Mouse (Mus musculus) intestine, embryonic 15.5 days (tissue): Measurements from ENCODE around the gene Sla2. TPM values are rescaled to one million over a fixed set of nuclear protein-coding genes. Genes with fewer than 3 reads are reported as not detected.
"Not testable (repeated sequence)": the region's sequence is repeated elsewhere in the genome, so short reads cannot be mapped to it uniquely, and the experiment has no call there.

Source experiments
- ATAC-seq: fragments of 200-750 bp; cut with Nextera tagmentation; 2 replicates; pipeline ENCODE4 v1.8.0; 2017; ENCODE audit warnings: moderate TSS enrichment, moderate library complexity
- H3K27ac ChIP-seq: fragments of 300-500 bp; sonication (generic); 2 replicates; pipeline ENCODE4 v1.5.1; 2015; ENCODE audit warnings: mild to moderate bottlenecking, inconsistent platforms
- H3K27me3 ChIP-seq: fragments of 300-500 bp; sonication (generic); replicated peaks from 2 replicates; pipeline ENCODE4 v1.6.1; 2015; ENCODE audit warnings: inconsistent platforms
- H3K36me3 ChIP-seq: fragments of 300-500 bp; sonication (generic); 2 replicates; pipeline ENCODE4 v1.6.1; 2015; ENCODE audit warnings: inconsistent platforms
- H3K4me1 ChIP-seq: fragments of 300-500 bp; sonication (generic); replicated peaks from 2 replicates; pipeline ENCODE4 v1.6.1; 2015; ENCODE audit warnings: inconsistent platforms
- H3K4me2 ChIP-seq: fragments of 300-500 bp; sonication (generic); replicated peaks from 2 replicates; pipeline ENCODE4 v1.6.1; 2015; ENCODE audit warnings: mild to moderate bottlenecking, inconsistent platforms
- H3K4me3 ChIP-seq: fragments of 300-500 bp; sonication (generic); replicated peaks from 2 replicates; pipeline ENCODE4 v1.5.1; 2015; ENCODE audit warnings: inconsistent platforms
- H3K9ac ChIP-seq: fragments of 300-500 bp; sonication (generic); 2 replicates; pipeline ENCODE4 v1.6.1; 2015; ENCODE audit warnings: inconsistent platforms
- H3K9me3 ChIP-seq: fragments of 300-500 bp; sonication (generic); 2 replicates; pipeline ENCODE4 v1.6.1; 2016; ENCODE audit warnings: inconsistent platforms
- WGBS: fragments of 180-500 bp; shearing (Covaris S2); methylation state at CpG from one replicate; pipeline ENCODE4 v1.1.7; 2015; 5-methylcytosine and 5-hydroxymethylcytosine counted together
- polyA plus RNA-seq: library from polyadenylated mRNA; unstranded; fragments of >200 nt; fragmentation: Nextera tagmentation; extraction: Ambion mirVana; gene quantifications from 2 replicates; pipeline ENCODE4 v1.2.1, GENCODE M21; 2015

The Sla2 gene
- polyA plus RNA-seq, 1 experiment from 2014 or later, result 0.53 TPM

DNA sequence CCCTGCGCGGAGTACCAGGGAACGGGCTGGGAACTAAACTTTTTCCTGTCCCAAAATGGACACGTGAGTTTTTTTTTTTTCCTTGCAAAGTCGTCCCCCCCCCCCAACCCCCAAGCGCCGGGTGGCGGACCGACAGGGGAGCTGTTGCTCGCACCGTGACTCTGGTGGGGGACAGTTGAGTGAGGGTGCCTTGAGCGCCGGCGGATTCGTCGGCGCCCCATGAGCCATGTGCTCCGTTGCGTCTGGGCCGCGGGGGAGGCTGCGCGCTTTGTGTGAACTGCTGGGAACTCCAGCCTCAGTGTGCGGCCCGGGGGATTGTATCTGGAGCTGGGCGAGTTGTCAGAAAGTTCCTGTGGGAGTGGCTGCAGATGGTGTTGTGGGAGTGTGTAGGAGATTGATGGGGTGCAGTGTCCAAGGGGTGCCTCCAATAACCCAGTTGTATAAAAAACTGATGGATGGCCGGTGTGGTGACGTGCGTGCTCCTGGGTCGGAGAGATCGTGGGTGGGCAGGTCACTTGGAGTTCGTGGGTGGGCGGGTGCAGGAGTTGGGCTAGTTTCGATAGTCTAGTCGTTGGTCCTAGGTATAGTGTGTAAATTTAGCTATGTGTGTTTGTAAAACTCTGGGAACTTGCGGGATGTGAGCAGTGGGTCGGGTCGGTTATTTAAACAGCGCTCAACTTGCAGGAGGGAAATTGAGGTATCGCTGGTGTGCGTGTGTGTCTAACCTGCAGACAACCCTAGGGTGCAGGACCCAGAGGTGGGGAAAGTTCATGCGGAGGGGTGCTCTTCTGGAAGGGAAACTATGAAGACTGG lies 45.8 kb downstream of the Sla2 start:
- under 1% methylated on average over 42 of the region's 42 CpGs for WGBS
- Histone ChIP-seq H3K27me3 (no peaks in the 10 kb centered on the region), H3K9ac (peak overlapping the region; percentile 80), H3K27ac (peak overlapping the region; percentile 94), H3K4me2 (peak overlapping the region; percentile 86), H3K9me3 (no peaks in the 10 kb centered on the region), H3K36me3 (no peaks in the 10 kb centered on the region; the same call in 1 of the 2 replicates), H3K4me3 (peak overlapping the region; percentile 94), H3K4me1 (peaks cover 53% of the 10 kb centered on the region)
- peak; percentile 25 for ATAC-seq

GRCm38 (mm10) chr2:156840301-156841027 lies 46.5 kb downstream of the Sla2 start:
- H3K4me2 ChIP-seq, result peak overlapping the region; percentile 86
- ATAC-seq, result peak; percentile 42
- H3K4me3 ChIP-seq, result peak overlapping the region; percentile 94
- H3K4me1 ChIP-seq, result peaks cover 51% of the 10 kb centered on the region
- H3K27ac ChIP-seq, result peak overlapping the region; percentile 94
- WGBS, result under 1% methylated on average over 62 of the region's 79 CpGs
- peak overlapping the region; percentile 80 for H3K9ac ChIP-seq
- H3K27me3 ChIP-seq, result no peaks in the 10 kb centered on the region
- no peaks in the 10 kb centered on the region; the same call in 1 of the 2 replicates for H3K36me3 ChIP-seq
- no peaks in the 10 kb centered on the region for H3K9me3 ChIP-seq

DNA sequence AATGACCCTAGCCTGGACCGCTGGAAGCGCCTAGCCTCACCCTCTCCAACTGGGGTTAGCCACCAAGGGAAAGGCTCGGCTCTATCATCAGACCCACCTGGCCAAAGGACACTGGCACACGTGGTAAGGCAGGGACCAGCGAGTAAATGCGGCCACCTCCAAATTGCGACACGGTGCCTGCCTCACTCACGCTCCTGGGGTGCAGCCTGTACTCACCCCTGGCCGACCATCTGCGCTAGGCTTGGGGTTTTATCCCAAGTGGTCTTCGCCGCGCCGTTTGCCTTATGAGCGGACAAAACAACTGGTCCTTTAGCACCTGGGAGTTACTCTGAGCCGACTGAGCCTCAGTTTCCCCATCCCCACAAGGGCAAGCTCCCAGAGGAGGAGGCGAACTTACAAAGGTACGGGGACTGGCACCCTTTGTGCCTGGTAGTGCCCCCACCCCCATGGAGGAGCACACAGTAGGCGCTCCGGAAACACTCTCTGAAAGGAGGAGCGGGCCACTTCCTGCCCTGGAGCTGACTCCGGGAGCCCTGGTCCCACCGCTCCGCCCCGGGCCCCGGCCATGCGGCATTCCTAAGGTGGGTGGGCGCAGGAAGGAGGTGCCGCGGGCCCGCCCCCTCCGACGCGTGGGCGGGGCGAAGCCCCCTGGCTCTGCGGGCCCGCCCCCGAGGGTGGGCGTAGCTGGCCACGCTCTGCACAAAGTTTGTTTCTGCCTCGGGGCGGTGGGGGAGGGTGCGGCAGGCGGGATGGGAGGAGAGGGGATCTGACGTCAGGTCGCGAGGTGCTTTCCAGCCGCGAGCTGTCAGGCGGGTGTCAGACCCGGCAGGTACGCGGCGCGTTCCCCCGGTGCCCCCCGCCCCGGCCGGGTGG lies 47.4 kb downstream of the Sla2 start, which contains the start of gene Tgif2:
Gene Tgif2, plus strand, starts transcription at position 689 of the 873 bp plus-strand sequence.
- ATAC-seq, result peak; percentile 86
- 2% methylated on average over 61 of the region's 61 CpGs for WGBS

GRCm38 (mm10) chr2:156838839-156839238 lies 48.2 kb downstream of the Sla2 start:
- WGBS, result 57% methylated on average over 6 of the region's 6 CpGs

More for the DNA sequence above, 47.4 kb downstream of the Sla2 start, which contains the start of gene Tgif2:
- Histone ChIP-seq H3K4me3 (peak within 1 kb of the TSS; percentile 94), H3K9me3 (no peaks in the 10 kb centered on the region), H3K27ac (peak within 1 kb of the TSS; percentile 94), H3K9ac (peak within 1 kb of the TSS; percentile 80), H3K4me1 (peaks cover 44% of the 10 kb centered on the region), H3K4me2 (peak within 1 kb of the TSS; percentile 86), H3K36me3 (peaks cover under 1% of the 10 kb centered on the region), H3K27me3 (no peaks in the 10 kb centered on the region)

DNA sequence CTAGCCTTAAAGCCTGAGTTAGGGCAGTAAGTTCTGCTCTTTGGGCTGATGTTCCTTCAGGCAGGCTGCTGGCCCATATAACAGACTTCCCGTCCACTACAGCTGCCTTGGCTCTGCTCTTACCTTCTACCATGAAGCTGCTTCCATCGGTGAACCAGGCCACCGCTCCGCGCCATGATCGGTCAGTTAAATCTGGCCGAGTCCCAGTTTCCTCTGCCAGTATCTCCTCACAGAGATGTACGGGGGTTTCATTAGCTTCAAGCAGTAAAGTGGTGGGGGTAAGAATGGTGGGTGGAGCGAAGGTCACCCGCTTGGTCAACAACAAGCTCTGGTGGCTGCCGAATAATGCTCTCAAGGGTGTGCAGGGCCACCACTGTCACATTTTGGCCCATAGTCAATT lies 52.7 kb downstream of the Sla2 start:
- Histone ChIP-seq H3K36me3 (peaks cover 30% of the 10 kb centered on the region), H3K9me3 (no peaks in the 10 kb centered on the region), H3K27ac (no peak overlapping the region), H3K4me2 (no peak overlapping the region), H3K4me1 (peaks cover 9% of the 10 kb centered on the region), H3K27me3 (no peaks in the 10 kb centered on the region), H3K9ac (no peak overlapping the region), H3K4me3 (no peak overlapping the region)
- 98% methylated on average over 11 of the region's 11 CpGs for WGBS
- no peak for ATAC-seq

More at GRCm38 (mm10) chr2:156838839-156839238, 48.2 kb downstream of the Sla2 start:
- Histone ChIP-seq H3K27me3 (no peaks in the 10 kb centered on the region), H3K36me3 (peaks cover 7% of the 10 kb centered on the region), H3K9me3 (no peaks in the 10 kb centered on the region), H3K4me2 (peak overlapping the region; percentile 86), H3K27ac (peak overlapping the region; percentile 94), H3K9ac (peak overlapping the region; percentile 80; the same call in 1 of the 2 replicates), H3K4me1 (peaks cover 38% of the 10 kb centered on the region), H3K4me3 (peak overlapping the region; percentile 94; the same call in 1 of the 2 replicates)
- ATAC-seq, result no peak

DNA sequence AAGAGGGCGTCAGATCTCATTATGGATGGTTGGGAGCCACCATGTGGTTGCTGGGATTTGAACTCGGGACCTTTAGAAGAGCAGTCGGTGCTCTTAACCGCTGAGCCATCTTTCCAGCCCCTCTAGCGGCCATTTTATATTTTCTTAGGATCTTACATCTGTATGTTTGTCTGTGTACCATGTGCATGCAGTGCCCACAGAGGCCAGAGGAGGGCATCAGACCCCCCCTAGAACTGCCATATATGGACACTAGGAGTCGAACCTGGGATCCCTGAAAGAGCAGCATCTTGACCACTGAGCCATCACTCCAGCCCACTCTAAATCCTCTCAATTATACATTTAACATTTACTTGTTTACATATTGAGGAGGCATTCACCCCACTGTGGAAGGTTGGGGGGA lies 61.9 kb downstream of the Sla2 start:
- not testable (repeated sequence) for H3K4me2 ChIP-seq, H3K4me3 ChIP-seq
- 91% methylated on average over 6 of the region's 6 CpGs for WGBS

More for the DNA sequence above, 61.9 kb downstream of the Sla2 start:
- H3K27me3 ChIP-seq, ATAC-seq, H3K27ac ChIP-seq, H3K9ac ChIP-seq, H3K9me3 ChIP-seq, H3K4me1 ChIP-seq, H3K36me3 ChIP-seq: not testable (repeated sequence)

Other genes with a start within 250 kb of the Sla2 start
- gene Myl9, start 111.8 kb downstream of the Sla2 start, polyA plus RNA-seq, result 1,100 and 1,103 TPM in 2 replicates
- 34.3 and 38.3 TPM in 2 replicates for gene Tgif2, start 47.2 kb downstream of the Sla2 start, polyA plus RNA-seq
- 5.3 and 6.7 TPM in 2 replicates for gene 4930518I15Rik, start 29.2 kb downstream of the Sla2 start, polyA plus RNA-seq
- gene Rab5if, start 24.1 kb downstream of the Sla2 start, polyA plus RNA-seq, result 304 and 311 TPM in 2 replicates
- 41.7 and 42.9 TPM in 2 replicates for gene Ndrg3, start 104.9 kb upstream of the Sla2 start, polyA plus RNA-seq
- gene Dsn1, start 120.0 kb upstream of the Sla2 start, polyA plus RNA-seq, result 28.3 and 29.4 TPM in 2 replicates
- gene Soga1, start 192.1 kb upstream of the Sla2 start, polyA plus RNA-seq, result 2.0 and 2.3 TPM in 2 replicates
- gene Tldc2, start 199.9 kb upstream of the Sla2 start, polyA plus RNA-seq, result not detected in 2 replicates
- gene Samhd1, start 248.1 kb upstream of the Sla2 start, polyA plus RNA-seq, result 23.5 and 23.7 TPM in 2 replicates